Mouse (Mus musculus) hindbrain, embryonic 12.5 days (tissue): ENCODE data around the gene Tdrd9. TPM values are rescaled to one million over a fixed set of nuclear protein-coding genes. Genes with fewer than 3 reads are reported as not detected.

Source experiments
- ATAC-seq: fragments of 200-750 bp; cut with Nextera tagmentation; 2 replicates; pipeline ENCODE4 v1.8.0; 2017; ENCODE audit warnings: moderate TSS enrichment; ENCODE audit not compliant: low FRiP score
- H3K27ac ChIP-seq: fragments of 300-500 bp; sonication (generic); 2 replicates; pipeline ENCODE4 v1.5.1; 2016; ENCODE audit warnings: mild to moderate bottlenecking
- H3K27me3 ChIP-seq: fragments of 300-500 bp; sonication (generic); 2 replicates; pipeline ENCODE4 v1.6.1; 2016; ENCODE audit warnings: mild to moderate bottlenecking
- H3K36me3 ChIP-seq: fragments of 300-500 bp; sonication (generic); 2 replicates; pipeline ENCODE4 v1.6.1; 2016; ENCODE audit warnings: mild to moderate bottlenecking
- H3K4me1 ChIP-seq: fragments of 300-500 bp; sonication (generic); 2 replicates; pipeline ENCODE4 v1.6.1; 2016
- H3K4me2 ChIP-seq: fragments of 300-500 bp; sonication (generic); replicated peaks from 2 replicates; pipeline ENCODE4 v1.6.1; 2016; ENCODE audit warnings: mild to moderate bottlenecking
- H3K4me3 ChIP-seq: fragments of 300-500 bp; sonication (generic); 2 replicates; pipeline ENCODE4 v1.5.1; 2016; ENCODE audit warnings: mild to moderate bottlenecking
- H3K9ac ChIP-seq: fragments of 300-500 bp; sonication (generic); 2 replicates; pipeline ENCODE4 v1.6.1; 2016; ENCODE audit warnings: mild to moderate bottlenecking, moderate library complexity
- H3K9me3 ChIP-seq: fragments of 300-500 bp; sonication (generic); replicated peaks from 2 replicates; pipeline ENCODE4 v1.6.1; 2016; ENCODE audit warnings: mild to moderate bottlenecking
- WGBS: fragments of 180-500 bp; shearing (Covaris S2); methylation state at CpG from one replicate; pipeline ENCODE4 v1.1.7; 2016; 5-methylcytosine and 5-hydroxymethylcytosine counted together
- microRNA-seq: library from miRNA; unstranded; fragments of <30 nt; microRNA quantifications from one replicate; pipeline ENCODE4, GENCODE M21; 2017
- polyA plus RNA-seq: library from polyadenylated mRNA; unstranded; fragments of >200 nt; fragmentation: Nextera tagmentation; extraction: Ambion mirVana; gene quantifications from 2 replicates; pipeline ENCODE4 v1.2.1, GENCODE M21; 2016

Gene Tdrd9
- polyA plus RNA-seq, 1 experiment from 2014 or later, result 0.63 TPM

DNA sequence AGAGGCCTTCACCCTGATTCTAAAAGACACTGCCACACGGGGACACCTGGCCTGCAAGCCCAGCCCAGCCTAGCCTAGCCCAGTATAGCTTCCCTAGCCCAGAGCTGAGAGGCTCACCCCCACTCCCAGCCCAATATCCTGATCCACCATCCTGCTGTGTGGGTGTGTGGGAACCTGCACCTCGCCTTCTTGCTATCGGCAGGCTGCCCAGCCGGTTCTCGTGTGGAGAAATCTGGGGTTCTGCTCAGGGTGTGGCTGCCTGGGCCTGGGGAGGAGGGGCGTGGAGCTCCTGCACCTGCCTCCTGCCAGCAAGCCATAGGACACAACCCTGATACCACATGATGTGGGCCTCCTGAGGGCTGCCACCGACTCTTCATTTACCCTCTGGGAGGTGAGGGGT lies 146.3 kb downstream of the Tdrd9 start:
- Histone ChIP-seq H3K9me3 (no peaks in the 10 kb centered on the region), H3K9ac (no peak overlapping the region), H3K27me3 (peaks cover 25% of the 10 kb centered on the region), H3K27ac (no peak overlapping the region), H3K36me3 (no peaks in the 10 kb centered on the region), H3K4me2 (no peak overlapping the region), H3K4me3 (no peak overlapping the region), H3K4me1 (peaks cover 7% of the 10 kb centered on the region; the same call in 1 of the 2 replicates)
- no peak for ATAC-seq
- WGBS, result 87% methylated on average over 7 of the region's 7 CpGs

Small RNA genes lying within 50 kb of the gene (microRNA-seq; reads per million reads assigned to microRNA genes)
- not detected for gene Mir3073a
- gene Mir3073b, result not detected

Other genes starting within 250 kb of the Tdrd9 start
- 430 and 446 TPM in 2 replicates for gene Klc1, start 212.7 kb upstream of the Tdrd9 start, polyA plus RNA-seq
- gene Xrcc3, start 157.7 kb upstream of the Tdrd9 start, polyA plus RNA-seq, result 5.8 and 6.4 TPM in 2 replicates
- 53.5 and 56.8 TPM in 2 replicates for gene Zfyve21, start 157.4 kb upstream of the Tdrd9 start, polyA plus RNA-seq
- 18.5 and 21.4 TPM in 2 replicates for gene Ppp1r13b, start 63.4 kb upstream of the Tdrd9 start, polyA plus RNA-seq
- gene Atp5mpl, start 4.6 kb upstream of the Tdrd9 start, polyA plus RNA-seq, result 524 and 615 TPM in 2 replicates
- gene Rd3l, start 9.8 kb downstream of the Tdrd9 start, polyA plus RNA-seq, result not detected in 2 replicates
- 0.66 and 1.2 TPM in 2 replicates for gene Aspg, start 135.1 kb downstream of the Tdrd9 start, polyA plus RNA-seq
- 5.0 and 5.1 TPM in 2 replicates for gene Kif26a, start 174.6 kb downstream of the Tdrd9 start, polyA plus RNA-seq